Mouse (Mus musculus): ENCODE results near the gene Hsd17b6. TPM values are rescaled to one million over a fixed set of nuclear protein-coding genes. Genes with fewer than 3 reads are reported as not detected.

Hsd17b6 gene
- total RNA-seq, 1 experiment from 2014 or later: 7.7 TPM

Other genes starting within 250 kb of the Hsd17b6 start
- 0.94 and 1.9 TPM in 2 replicates for gene Rdh1, start 247.9 kb downstream of the Hsd17b6 start, total RNA-seq (2021)
- gene Rdh16f1, start 247.8 kb downstream of the Hsd17b6 start, total RNA-seq (2021): 1.4 and 2.6 TPM in 2 replicates
- gene Rdh9, start 231.2 kb downstream of the Hsd17b6 start, total RNA-seq (2021): 1.5 and 21.4 TPM in 2 replicates
- gene Rdh16, start 206.5 kb downstream of the Hsd17b6 start, total RNA-seq (2021): 0.64 and 1.7 TPM in 2 replicates
- gene Rdh19, start 157.7 kb downstream of the Hsd17b6 start, total RNA-seq (2021): not detected in 2 replicates
- gene Rdh16f2, start 141.1 kb downstream of the Hsd17b6 start, total RNA-seq (2021): 1.4 TPM in 1 of 2 replicates, not detected in the other
- gene Rdh7, start 118.8 kb downstream of the Hsd17b6 start, total RNA-seq (2021): 3.9 and 81.0 TPM in 2 replicates
- 0.56 and 1.7 TPM in 2 replicates for gene Sdr9c7, start 109.1 kb downstream of the Hsd17b6 start, total RNA-seq (2021)
- 11.0 and 13.6 TPM in 2 replicates for gene Prim1, start 7.6 kb upstream of the Hsd17b6 start, total RNA-seq (2021)
- gene Naca, start 28.0 kb upstream of the Hsd17b6 start, total RNA-seq (2021): 617 and 658 TPM in 2 replicates
- gene Ptges3, start 51.3 kb upstream of the Hsd17b6 start, total RNA-seq (2021): 157 and 172 TPM in 2 replicates
- 4,143 and 4,276 TPM in 2 replicates for gene Atp5b, start 75.7 kb upstream of the Hsd17b6 start, total RNA-seq (2021)
- 44.3 and 51.5 TPM in 2 replicates for gene Baz2a, start 84.0 kb upstream of the Hsd17b6 start, total RNA-seq (2021)
- gene Rbms2, start 172.7 kb upstream of the Hsd17b6 start, total RNA-seq (2021): 73.9 and 78.9 TPM in 2 replicates
- gene Gls2, start 186.8 kb upstream of the Hsd17b6 start, total RNA-seq (2021): 2.9 and 31.3 TPM in 2 replicates
- gene Spryd4, start 204.2 kb upstream of the Hsd17b6 start, total RNA-seq (2021): 18.9 and 21.5 TPM in 2 replicates
- gene Mip, start 218.2 kb upstream of the Hsd17b6 start, total RNA-seq (2021): not detected in 2 replicates
- gene Timeless, start 224.5 kb upstream of the Hsd17b6 start, total RNA-seq (2021): 16.5 and 19.3 TPM in 2 replicates
- 2.0 and 46.2 TPM in 2 replicates for gene Apon, start 246.5 kb upstream of the Hsd17b6 start, total RNA-seq (2021)

All from adrenal gland, postnatal 14 days (tissue).